Mouse (Mus musculus): ENCODE data around the gene Sox6. TPM values are rescaled to one million over a fixed set of nuclear protein-coding genes. Genes with fewer than 3 reads are reported as not detected.

Gene Sox6
- total RNA-seq, 1 experiment from 2014 or later, result not detected

- no peak for ATAC-seq (replicated peaks; ENCODE audit: insufficient number of reproducible peaks, low FRiP score, low TSS enrichment, poor library complexity, severe bottlenecking)
Measured at GRCm38 (mm10) chr7:116002726-116003125, 35.9 kb downstream of the Sox6 start.

DNA sequence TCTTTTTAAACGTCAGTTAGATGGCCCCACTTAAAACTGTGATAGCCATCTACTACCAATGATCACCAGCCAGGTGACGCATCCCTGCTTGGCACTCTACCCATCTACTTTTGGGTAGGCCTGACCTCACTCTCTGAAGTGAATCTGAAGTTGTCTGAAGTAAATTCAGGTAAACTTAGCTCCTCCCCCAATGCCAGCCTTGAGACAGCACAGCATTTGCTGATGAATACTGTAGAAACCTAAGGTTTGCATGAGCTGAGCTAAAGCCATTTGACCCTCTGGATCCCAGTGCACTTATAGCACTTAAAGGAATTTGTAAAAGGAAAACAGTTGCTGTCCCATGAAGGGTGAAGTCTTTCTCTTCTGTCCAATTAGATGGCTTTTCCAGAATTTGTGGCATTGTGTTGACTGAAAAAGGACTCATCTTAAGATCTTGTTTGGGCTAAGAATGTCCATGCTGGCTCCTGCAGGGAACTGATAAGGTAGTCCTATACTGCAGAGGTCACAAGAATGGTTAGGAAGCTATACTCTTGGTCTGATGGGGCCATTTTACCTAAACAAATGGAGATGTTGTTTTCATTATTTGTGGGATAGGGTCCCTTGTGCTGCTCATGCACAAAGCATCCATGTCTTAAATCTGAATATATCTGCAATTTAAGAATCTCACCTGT lies 50.4 kb downstream of the Sox6 start:
- no peak for ATAC-seq (replicated peaks; ENCODE audit: insufficient number of reproducible peaks, low FRiP score, low TSS enrichment, poor library complexity, severe bottlenecking)

GRCm38 (mm10) chr7:115985716-115986115 lies 52.9 kb downstream of the Sox6 start:
- no peak for ATAC-seq (replicated peaks; ENCODE audit: insufficient number of reproducible peaks, low FRiP score, low TSS enrichment, poor library complexity, severe bottlenecking)

DNA sequence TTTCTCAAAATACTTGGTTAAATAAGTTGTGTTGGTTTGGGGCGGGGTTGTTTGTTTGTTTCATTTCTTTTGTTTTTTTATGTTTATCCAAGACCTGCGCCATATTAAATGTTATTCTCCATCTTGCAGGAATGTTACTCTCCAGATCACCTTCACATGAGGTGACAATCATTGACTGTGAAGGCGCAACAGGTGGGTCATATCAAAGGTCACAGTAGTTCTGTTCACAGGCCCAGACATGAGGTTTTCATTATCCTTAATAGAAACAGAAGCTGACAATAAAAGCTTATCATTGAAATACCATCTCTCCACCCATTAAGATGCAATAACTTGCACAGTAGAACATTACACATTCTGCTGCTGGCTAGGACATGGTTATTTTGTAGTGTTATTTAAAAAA lies 54.5 kb downstream of the Sox6 start:
- ATAC-seq (replicated peaks; ENCODE audit: insufficient number of reproducible peaks, low FRiP score, low TSS enrichment, poor library complexity, severe bottlenecking), result no peak

DNA sequence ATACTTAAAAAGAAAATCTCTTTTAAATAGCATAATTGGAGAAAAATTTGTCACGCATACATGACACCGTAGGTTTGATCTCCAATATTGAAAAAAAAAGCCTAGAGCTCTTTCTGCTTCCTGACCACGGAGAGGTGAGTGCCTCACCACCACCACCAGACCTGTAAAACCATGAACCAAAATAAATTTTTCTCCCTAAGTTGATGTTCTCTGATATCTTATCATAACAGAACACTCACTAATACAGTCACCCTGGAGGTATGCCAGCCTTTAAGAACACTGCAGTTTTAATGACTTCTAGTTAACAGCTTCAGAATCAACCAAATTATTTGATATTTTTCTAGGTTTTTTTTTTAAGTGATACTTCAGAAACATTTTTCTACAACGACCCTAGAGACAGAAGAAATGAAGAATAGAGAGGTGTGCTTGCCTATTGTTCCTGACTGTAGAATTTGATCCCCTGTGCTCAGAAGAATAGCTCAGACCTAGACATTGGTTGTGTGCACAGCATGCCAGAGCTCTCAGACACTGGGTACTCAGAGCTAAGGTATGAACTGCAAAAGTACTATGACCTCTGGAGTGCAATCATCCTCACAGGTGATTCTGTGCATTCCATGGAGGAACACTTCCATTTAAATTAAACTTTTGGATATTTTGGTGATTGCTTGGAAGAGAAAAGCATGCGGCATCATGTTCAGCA lies 58.6 kb downstream of the Sox6 start:
- no peak for ATAC-seq (replicated peaks; ENCODE audit: insufficient number of reproducible peaks, low FRiP score, low TSS enrichment, poor library complexity, severe bottlenecking)

DNA sequence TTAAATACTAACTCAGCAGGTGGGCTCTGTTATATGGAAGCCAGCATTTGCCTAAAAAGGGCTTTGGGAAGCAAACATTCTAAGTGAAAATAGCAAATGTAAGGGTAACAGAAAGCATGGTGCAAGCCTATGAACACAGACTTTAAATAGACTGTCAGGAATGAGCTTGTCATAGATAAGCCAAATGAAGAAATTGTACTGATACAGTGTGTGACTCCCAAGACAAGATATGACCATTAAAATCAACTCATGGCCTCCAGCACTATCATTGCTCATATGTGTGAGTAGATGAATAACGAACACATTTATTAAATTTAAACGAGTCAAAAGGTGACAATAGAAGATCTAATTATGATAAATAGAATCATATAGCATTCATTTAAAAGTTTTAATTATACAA lies 64.1 kb downstream of the Sox6 start:
- ATAC-seq (replicated peaks; ENCODE audit: insufficient number of reproducible peaks, low FRiP score, low TSS enrichment, poor library complexity, severe bottlenecking), result no peak

DNA sequence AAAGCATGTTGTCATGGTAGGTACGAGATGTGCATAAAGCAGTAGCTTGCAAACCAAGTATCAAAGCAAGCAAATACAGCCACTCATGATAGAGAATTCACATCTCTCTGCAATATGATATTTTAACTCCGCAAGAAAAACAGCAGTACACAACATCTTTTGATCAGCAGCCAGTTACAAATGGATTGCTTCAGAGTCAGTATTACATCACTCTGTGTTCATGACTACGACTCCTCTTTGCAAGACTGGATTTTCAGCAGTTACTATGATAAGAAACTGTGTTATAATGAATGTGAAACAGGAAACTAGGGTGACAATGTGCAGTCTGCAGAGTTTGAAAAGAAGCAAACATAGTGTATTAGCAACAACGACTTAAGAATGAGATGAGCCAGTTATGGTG lies 71.4 kb downstream of the Sox6 start:
- ATAC-seq (replicated peaks; ENCODE audit: insufficient number of reproducible peaks, low FRiP score, low TSS enrichment, poor library complexity, severe bottlenecking), result no peak

GRCm38 (mm10) chr7:115966181-115966580 lies 72.4 kb downstream of the Sox6 start:
- no peak for ATAC-seq (replicated peaks; ENCODE audit: insufficient number of reproducible peaks, low FRiP score, low TSS enrichment, poor library complexity, severe bottlenecking)

- ATAC-seq (replicated peaks; ENCODE audit: insufficient number of reproducible peaks, low FRiP score, low TSS enrichment, poor library complexity, severe bottlenecking), result no peak
Measured at GRCm38 (mm10) chr7:115953046-115953445, 85.5 kb downstream of the Sox6 start.

DNA sequence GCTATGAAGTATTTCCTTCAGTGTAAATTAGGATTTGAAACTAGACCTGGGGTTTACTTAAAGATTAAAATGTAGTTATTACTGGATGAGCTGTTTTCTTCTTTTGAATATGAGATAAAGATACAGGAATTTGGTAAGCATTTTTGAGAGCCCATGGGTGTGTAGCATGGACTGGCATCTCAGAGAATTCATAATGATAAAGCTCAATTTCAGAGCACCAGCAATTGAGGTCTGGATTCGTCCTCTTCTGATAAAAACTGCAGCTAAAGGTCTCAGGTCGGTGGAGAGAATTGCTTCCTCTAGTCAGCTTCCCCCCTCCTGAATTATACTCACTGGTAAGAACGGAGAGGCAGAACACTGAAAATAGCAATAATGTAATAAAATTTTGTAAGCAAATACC lies 86.4 kb downstream of the Sox6 start:
- no peak for ATAC-seq (replicated peaks; ENCODE audit: insufficient number of reproducible peaks, low FRiP score, low TSS enrichment, poor library complexity, severe bottlenecking)

DNA sequence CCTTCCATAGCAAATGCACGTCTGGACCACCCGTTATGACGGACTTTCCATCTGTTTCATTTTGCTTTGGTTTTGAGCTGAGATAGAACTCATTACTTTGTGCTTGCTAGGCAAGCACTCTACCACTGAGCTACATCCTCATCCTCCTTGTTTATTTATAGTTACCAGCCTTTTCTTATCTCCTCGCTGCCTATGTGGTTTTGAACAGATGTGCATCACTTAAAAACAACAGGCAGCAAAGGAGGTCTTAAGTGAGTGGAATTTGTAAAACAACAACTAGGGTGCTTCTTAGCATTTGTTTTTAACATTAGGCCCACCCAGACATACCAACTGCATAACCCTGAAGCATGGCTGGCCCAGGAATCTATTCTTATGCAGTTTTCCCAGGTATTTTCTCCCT lies 86.9 kb downstream of the Sox6 start:
- ATAC-seq (replicated peaks; ENCODE audit: insufficient number of reproducible peaks, low FRiP score, low TSS enrichment, poor library complexity, severe bottlenecking), result no peak

GRCm38 (mm10) chr7:115947916-115948315 lies 90.7 kb downstream of the Sox6 start:
- ATAC-seq (replicated peaks; ENCODE audit: insufficient number of reproducible peaks, low FRiP score, low TSS enrichment, poor library complexity, severe bottlenecking), result no peak

DNA sequence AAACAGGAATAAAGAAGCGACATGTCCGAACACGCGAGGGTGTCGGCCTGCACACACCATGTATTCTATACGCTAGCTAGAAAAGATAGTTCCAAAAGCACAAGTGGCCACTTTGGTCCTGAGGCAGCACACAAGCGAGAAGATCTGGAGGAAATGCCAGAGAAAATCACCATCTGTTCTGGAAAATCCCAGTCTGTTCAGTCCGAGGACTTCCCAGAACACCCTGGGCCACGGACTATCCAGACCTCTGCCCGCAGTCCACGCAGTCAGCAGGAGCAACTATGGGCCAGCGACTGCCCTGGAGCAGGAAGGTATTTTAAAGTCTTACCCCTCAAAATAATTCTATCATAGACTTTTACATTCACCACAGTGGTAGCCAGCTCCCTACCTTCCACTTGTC lies 92.0 kb downstream of the Sox6 start:
- no peak for ATAC-seq (replicated peaks; ENCODE audit: insufficient number of reproducible peaks, low FRiP score, low TSS enrichment, poor library complexity, severe bottlenecking)

DNA sequence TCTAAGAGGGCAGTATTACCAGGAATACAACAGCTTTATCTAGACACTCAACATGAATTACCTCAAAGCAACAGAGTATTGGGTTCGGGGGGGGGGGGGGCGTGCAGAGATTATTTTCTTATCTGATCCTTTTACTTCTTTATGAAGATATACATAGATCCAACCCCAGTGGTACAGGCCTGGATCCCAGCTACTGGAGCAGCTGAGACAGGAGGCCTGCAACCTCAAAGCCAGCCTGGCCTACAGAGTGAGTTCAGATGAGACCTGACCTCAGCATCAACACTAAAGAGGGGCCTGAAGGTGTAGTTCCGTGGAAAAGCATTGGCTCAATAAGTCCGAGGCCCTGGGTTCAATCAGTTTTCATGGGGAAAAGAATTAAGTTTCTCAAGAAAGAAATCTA lies 93.1 kb downstream of the Sox6 start:
- no peak for ATAC-seq (replicated peaks; ENCODE audit: insufficient number of reproducible peaks, low FRiP score, low TSS enrichment, poor library complexity, severe bottlenecking)

- ATAC-seq (replicated peaks; ENCODE audit: insufficient number of reproducible peaks, low FRiP score, low TSS enrichment, poor library complexity, severe bottlenecking), result no peak
Measured at GRCm38 (mm10) chr7:115944250-115944649, 94.3 kb downstream of the Sox6 start.

DNA sequence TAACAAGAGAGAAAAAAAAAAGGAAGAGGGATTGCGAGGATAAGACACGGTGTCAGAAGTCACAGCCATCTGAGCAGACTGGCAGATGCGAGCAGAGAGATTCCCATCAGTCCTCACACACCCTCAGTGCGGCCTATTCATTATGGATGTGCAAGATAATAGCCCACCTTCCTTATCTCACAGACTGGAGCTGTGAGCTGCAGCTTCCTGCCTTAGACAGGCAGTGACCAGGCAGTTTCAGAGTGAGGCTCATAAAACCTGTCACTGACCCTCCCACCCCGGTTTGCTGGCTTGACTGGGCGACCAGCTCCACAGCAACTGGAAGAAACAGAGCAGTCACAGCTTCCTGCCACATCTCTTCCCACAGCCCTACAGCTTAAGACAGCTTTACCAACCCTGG lies 96.8 kb downstream of the Sox6 start:
- ATAC-seq (replicated peaks; ENCODE audit: insufficient number of reproducible peaks, low FRiP score, low TSS enrichment, poor library complexity, severe bottlenecking), result no peak

- no peak for ATAC-seq (replicated peaks; ENCODE audit: insufficient number of reproducible peaks, low FRiP score, low TSS enrichment, poor library complexity, severe bottlenecking)
Measured at GRCm38 (mm10) chr7:115939292-115939691, 99.3 kb downstream of the Sox6 start.

DNA sequence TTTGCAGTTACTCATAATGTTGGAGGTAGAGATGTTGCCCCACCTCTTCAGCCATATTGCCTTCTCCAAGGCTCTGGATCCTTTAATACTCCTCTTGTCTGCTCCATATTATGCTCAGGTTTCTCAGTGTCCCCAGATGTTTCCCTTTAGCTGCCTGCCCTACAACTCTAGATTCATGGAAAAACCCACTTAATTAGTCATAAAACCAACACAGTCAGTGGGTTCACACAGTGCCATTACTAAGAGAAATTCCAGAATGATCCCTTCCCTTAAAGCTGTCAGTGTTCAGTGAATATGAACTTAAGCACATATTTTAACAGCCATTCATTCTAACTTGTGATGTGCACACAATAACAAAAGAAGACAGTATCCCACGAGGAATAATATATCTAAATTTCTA lies 101.7 kb downstream of the Sox6 start:
- no peak for ATAC-seq (replicated peaks; ENCODE audit: insufficient number of reproducible peaks, low FRiP score, low TSS enrichment, poor library complexity, severe bottlenecking)

- no peak for ATAC-seq (replicated peaks; ENCODE audit: insufficient number of reproducible peaks, low FRiP score, low TSS enrichment, poor library complexity, severe bottlenecking)
Measured at GRCm38 (mm10) chr7:115915338-115915737, 123.3 kb downstream of the Sox6 start.

GRCm38 (mm10) chr7:115910313-115910712 lies 128.3 kb downstream of the Sox6 start:
- ATAC-seq (replicated peaks; ENCODE audit: insufficient number of reproducible peaks, low FRiP score, low TSS enrichment, poor library complexity, severe bottlenecking), result no peak

GRCm38 (mm10) chr7:115904798-115905207 lies 133.8 kb downstream of the Sox6 start:
- ATAC-seq (replicated peaks; ENCODE audit: insufficient number of reproducible peaks, low FRiP score, low TSS enrichment, poor library complexity, severe bottlenecking), result no peak

Data from monocyte, adult 5-6 weeks (primary cell).